Mouse (Mus musculus) midbrain, postnatal 0 days (tissue): ENCODE results near the gene Wdr95. TPM values are rescaled to one million over a fixed set of nuclear protein-coding genes. Genes with fewer than 3 reads are reported as not detected.

Experiments used
- ATAC-seq: fragments of 200-750 bp; cut with Nextera tagmentation; 2 replicates; pipeline ENCODE4 v1.8.0; 2017; ENCODE audit warnings: moderate number of reproducible peaks, mild to moderate bottlenecking, moderate TSS enrichment, moderate library complexity; ENCODE audit not compliant: low FRiP score
- DNase-seq: peaks from one replicate; pipeline ENCODE4 v3.0.0-alpha.2; 2015; ENCODE audit warnings: low spot score
- H3K27ac ChIP-seq: fragments of 300-500 bp; sonication (generic); 2 replicates; pipeline ENCODE4 v1.5.1; 2014; ENCODE audit warnings: low read depth, mild to moderate bottlenecking, low read length, mixed read lengths
- H3K27me3 ChIP-seq: fragments of 300-500 bp; sonication (generic); 2 replicates; pipeline ENCODE4 v1.6.1; 2014; ENCODE audit warnings: low read length, control low read depth, mixed read lengths; ENCODE audit not compliant: insufficient read depth
- H3K36me3 ChIP-seq: fragments of 300-500 bp; sonication (generic); 2 replicates; pipeline ENCODE4 v1.6.1; 2014; ENCODE audit warnings: low read length, control low read depth, mixed read lengths; ENCODE audit not compliant: insufficient read depth
- H3K4me1 ChIP-seq: fragments of 300-500 bp; sonication (generic); 2 replicates; pipeline ENCODE4 v1.6.1; 2014; ENCODE audit warnings: mild to moderate bottlenecking, control low read depth, antibody characterized with exemption, low read length, mixed read lengths; ENCODE audit not compliant: insufficient read depth
- H3K4me2 ChIP-seq: fragments of 300-500 bp; sonication (generic); 2 replicates; pipeline ENCODE4 v1.6.1; 2014; ENCODE audit warnings: low read depth, mild to moderate bottlenecking, low read length, mixed read lengths; ENCODE audit not compliant: poor library complexity, severe bottlenecking
- H3K4me3 ChIP-seq: fragments of 300-500 bp; sonication (generic); 2 replicates; pipeline ENCODE4 v1.5.1; 2014; ENCODE audit warnings: low read depth, mild to moderate bottlenecking, low read length, moderate library complexity
- H3K9ac ChIP-seq: fragments of 300-500 bp; sonication (generic); replicated peaks from 2 replicates; pipeline ENCODE4 v1.6.1; 2014; ENCODE audit warnings: mild to moderate bottlenecking, low read length, moderate library complexity, mixed read lengths; ENCODE audit not compliant: poor library complexity, severe bottlenecking
- H3K9me3 ChIP-seq: fragments of 300-500 bp; sonication (generic); 2 replicates; pipeline ENCODE4 v1.6.1; 2016; ENCODE audit warnings: low read length, control low read depth
- CTCF ChIP-seq: IDR thresholded peaks from 2 replicates; pipeline ENCODE4 v1.5.1; 2016; ENCODE audit warnings: antibody characterized with exemption, mild to moderate bottlenecking
- WGBS: fragments of 180-500 bp; shearing (Covaris S2); extraction: QIAGEN DNeasy Blood & Tissue Kit; methylation state at CpG from one replicate; pipeline ENCODE4 v1.1.7; 2014; 5-methylcytosine and 5-hydroxymethylcytosine counted together
- polyA plus RNA-seq: library from polyadenylated mRNA; unstranded; fragments of >200 nt; fragmentation: Nextera tagmentation; extraction: Ambion mirVana; gene quantifications from 2 replicates; pipeline ENCODE4 v1.2.1, GENCODE M21; 2015
- total RNA-seq: library from RNA; depleted of rRNA; stranded (reverse); fragments of >200 nt; gene quantifications from 2 replicates; pipeline ENCODE4 v1.2.3, GENCODE M21; 2014; rRNA removed

Wdr95 gene
- total and polyA plus RNA-seq, 2 experiments from 2014 or later, result 0.33 to 0.41 TPM

GRCm38 (mm10) chr5:149661428-149661827, 132.9 kb downstream of the Wdr95 start:
- Histone ChIP-seq H3K4me1 (no peaks in the 10 kb centered on the region), H3K27ac (no peak overlapping the region), H3K4me3 (no peak overlapping the region), H3K9ac (no peak overlapping the region), H3K36me3 (no peaks in the 10 kb centered on the region), H3K27me3 (no peaks in the 10 kb centered on the region), H3K9me3 (no peaks in the 10 kb centered on the region), H3K4me2 (no peak overlapping the region)
- no peak for DNase-seq
- peak; percentile 21; the same call in 1 of the 2 replicates for TF ChIP-seq CTCF
- ATAC-seq, result no peak
- WGBS, result 91% methylated on average over 6 of the region's 6 CpGs

Other genes with a start within 250 kb of the Wdr95 start
- gene Medag, start 116.9 kb upstream of the Wdr95 start, total RNA-seq, result 2.6 and 3.4 TPM in 2 replicates
- 1.3 and 2.1 TPM in 2 replicates for gene Medag, start 116.9 kb upstream of the Wdr95 start, polyA plus RNA-seq
- 0.76 and 1.9 TPM in 2 replicates for gene Tex26, start 89.0 kb upstream of the Wdr95 start, total RNA-seq
- gene Tex26, start 89.0 kb upstream of the Wdr95 start, polyA plus RNA-seq, result 1.3 and 1.4 TPM in 2 replicates
- 28.5 and 38.1 TPM in 2 replicates for gene Hsph1, start 107.7 kb downstream of the Wdr95 start, total RNA-seq
- gene Hsph1, start 107.7 kb downstream of the Wdr95 start, polyA plus RNA-seq, result 66.6 and 74.1 TPM in 2 replicates
- 25.6 and 32.2 TPM in 2 replicates for gene B3glct, start 149.6 kb downstream of the Wdr95 start, total RNA-seq
- 18.1 TPM in 2 replicates for gene B3glct, start 149.6 kb downstream of the Wdr95 start, polyA plus RNA-seq